Mouse (Mus musculus) thymus, adult 2 months (tissue): ENCODE results near the gene Sltm. TPM values are rescaled to one million over a fixed set of nuclear protein-coding genes. Genes with fewer than 3 reads are reported as not detected.
"Not testable (repeated sequence)": the region's sequence is repeated elsewhere in the genome, so short reads cannot be mapped to it uniquely, and the experiment has no call there.

ENCODE experiments used
- DNase-seq: peaks from one replicate; pipeline ENCODE4 v3.0.0; 2021
- H3K27ac ChIP-seq: fragments of 200-500 bp; 2 replicates; pipeline ENCODE4 v1.5.1; 2012; ENCODE audit warnings: low read length, control low read depth; ENCODE audit not compliant: control insufficient read depth, insufficient read depth
- H3K27me3 ChIP-seq: fragments of 200-500 bp; 2 replicates; pipeline ENCODE4 v1.6.1; 2012; ENCODE audit warnings: mild to moderate bottlenecking, low read length, moderate library complexity, mixed read lengths; ENCODE audit not compliant: control insufficient read depth, insufficient read depth
- H3K36me3 ChIP-seq: fragments of 200-500 bp; 2 replicates; pipeline ENCODE4 v1.6.1; 2012; ENCODE audit warnings: mild to moderate bottlenecking, low read length, moderate library complexity; ENCODE audit not compliant: control insufficient read depth, insufficient read depth
- H3K4me1 ChIP-seq: fragments of 200-500 bp; replicated peaks from 2 replicates; pipeline ENCODE4 v1.6.1; 2012; ENCODE audit warnings: low read length; ENCODE audit not compliant: control insufficient read depth, insufficient read depth
- H3K4me3 ChIP-seq: fragments of 200-500 bp; 2 replicates; pipeline ENCODE4 v1.5.1; 2012; ENCODE audit warnings: mild to moderate bottlenecking, low read length, control low read depth, moderate library complexity; ENCODE audit not compliant: control insufficient read depth, insufficient read depth
- CTCF ChIP-seq: fragments of 200-500 bp; IDR thresholded peaks from 2 replicates; pipeline ENCODE4 v1.5.1; 2012; ENCODE audit warnings: mild to moderate bottlenecking, control low read depth, low read length, moderate library complexity, borderline replicate concordance; ENCODE audit not compliant: control insufficient read depth, poor library complexity, insufficient read depth; ENCODE audit errors: extremely low read depth
- POLR2A ChIP-seq: fragments of 200-500 bp; IDR thresholded peaks from 2 replicates; pipeline ENCODE4 v1.6.1; 2012; ENCODE audit warnings: mild to moderate bottlenecking, low read length, control low read depth, moderate library complexity; ENCODE audit not compliant: control insufficient read depth, poor library complexity, insufficient read depth; ENCODE audit errors: extremely low read depth
- WGBS: fragments of 180-500 bp; shearing (Covaris S2); methylation state at CpG from one replicate; pipeline ENCODE4 v1.1.7; 2018; 5-methylcytosine and 5-hydroxymethylcytosine counted together
- polyA plus RNA-seq: library from polyadenylated mRNA; depleted of rRNA; stranded (reverse); fragments of >200 nt; gene quantifications from 2 replicates; pipeline ENCODE4 v1.2.3, GENCODE M21; 2012

Gene Sltm
- polyA plus RNA-seq, 1 experiment, result 15.7 TPM

DNA sequence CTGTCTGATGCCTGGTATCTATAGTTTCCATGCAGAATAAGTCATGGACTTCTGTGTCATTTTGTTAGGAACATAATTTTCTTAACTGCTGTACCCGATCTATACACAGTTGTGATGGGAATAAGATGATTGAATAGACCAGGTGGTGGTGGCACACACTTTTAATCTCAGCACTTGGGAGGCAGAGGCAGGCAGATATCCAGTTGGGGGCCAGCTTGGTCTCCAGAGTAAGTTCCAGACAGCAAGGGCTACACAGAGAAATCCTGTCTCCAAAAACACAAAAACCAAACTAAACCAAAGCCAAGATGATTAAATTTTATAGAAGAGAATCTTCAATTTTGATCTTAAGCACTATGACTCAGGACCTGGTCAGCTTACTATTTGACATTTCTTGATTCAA lies 2.3 kb downstream of the Sltm start:
- DNase-seq, result no peak
- TF ChIP-seq POLR2A (no peak), CTCF (no peak)
- 85% methylated on average over 1 of the region's 1 CpGs for WGBS
- H3K4me1 ChIP-seq, result no peaks in the 10 kb centered on the region
- H3K27me3 ChIP-seq, result no peaks in the 10 kb centered on the region
- H3K4me3 ChIP-seq, result no peak overlapping the region
- no peak overlapping the region for H3K27ac ChIP-seq
- peaks cover 7% of the 10 kb centered on the region for H3K36me3 ChIP-seq

DNA sequence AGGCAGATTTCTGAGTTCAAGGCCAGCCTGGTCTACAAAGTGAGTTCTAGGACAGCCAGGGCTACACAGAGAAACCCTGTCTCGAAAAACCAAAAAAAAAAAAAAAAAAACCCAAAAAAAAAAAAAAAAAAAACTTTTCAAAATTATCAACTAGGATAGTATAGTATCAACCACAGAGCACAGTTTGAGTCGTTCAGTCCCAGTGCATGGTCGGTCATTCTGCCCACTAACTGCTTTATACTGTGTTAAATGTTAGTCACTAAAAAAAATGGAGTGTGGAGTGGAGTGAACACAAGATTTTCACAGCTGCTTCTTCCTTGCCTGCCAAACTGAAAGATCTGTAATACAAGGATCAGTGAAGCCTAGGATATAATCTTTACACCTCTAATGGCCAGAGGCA lies 4.0 kb downstream of the Sltm start:
- not testable (repeated sequence) for H3K36me3 ChIP-seq, H3K27ac ChIP-seq, H3K27me3 ChIP-seq, H3K4me1 ChIP-seq, DNase-seq, H3K4me3 ChIP-seq
- 92% methylated on average over 3 of the region's 3 CpGs for WGBS

DNA sequence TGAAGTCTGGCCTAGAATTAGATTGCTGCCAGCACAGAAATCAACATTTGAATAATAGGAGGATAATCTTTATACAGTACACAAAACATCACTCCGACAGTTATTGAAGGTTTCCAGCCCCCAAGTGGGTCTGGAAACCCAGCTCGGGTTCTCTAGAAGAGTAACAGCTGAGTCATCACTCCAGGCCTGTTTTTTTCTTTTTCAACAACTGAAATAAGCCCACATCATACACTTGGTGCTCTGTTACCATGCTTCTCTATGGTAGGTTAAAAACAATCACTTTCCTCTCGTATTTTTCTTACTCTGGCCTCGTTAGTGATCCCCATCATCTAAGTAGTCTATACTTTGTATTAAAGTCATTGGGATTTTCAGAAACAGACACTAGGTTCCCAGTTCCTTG lies 5.8 kb downstream of the Sltm start:
- H3K27me3 ChIP-seq, result no peaks in the 10 kb centered on the region
- peaks cover 7% of the 10 kb centered on the region for H3K36me3 ChIP-seq
- no peak overlapping the region for H3K4me3 ChIP-seq
- TF ChIP-seq CTCF (no peak), POLR2A (no peak)
- 61% methylated on average over 4 of the region's 4 CpGs for WGBS
- no peak overlapping the region for H3K27ac ChIP-seq
- H3K4me1 ChIP-seq, result no peaks in the 10 kb centered on the region
- no peak for DNase-seq

DNA sequence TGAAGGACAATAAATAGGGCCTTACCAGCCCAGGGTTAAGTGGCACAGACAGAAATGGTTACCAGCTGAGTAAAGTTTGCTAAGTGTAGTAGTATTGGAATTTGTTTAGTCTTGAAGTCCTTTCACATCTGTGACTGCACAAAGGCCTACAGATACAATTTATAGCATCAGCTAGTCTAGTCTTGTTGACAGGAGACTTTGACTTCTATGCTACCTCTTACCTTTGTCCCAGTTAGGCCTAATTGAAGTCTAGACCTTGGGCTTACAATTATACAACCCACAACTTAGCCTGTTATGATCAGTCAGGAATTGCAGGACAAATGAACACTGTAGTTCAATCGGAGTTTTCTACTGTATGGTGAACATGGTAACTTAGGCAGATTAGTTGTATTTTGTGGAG lies 9.0 kb downstream of the Sltm start:
- 100% methylated on average over 1 of the region's 1 CpGs for WGBS
- no peak for DNase-seq
- TF ChIP-seq CTCF (no peak), POLR2A (no peak)
- H3K27me3 ChIP-seq, result no peaks in the 10 kb centered on the region
- H3K27ac ChIP-seq, result no peak overlapping the region
- H3K4me1 ChIP-seq, result no peaks in the 10 kb centered on the region
- H3K36me3 ChIP-seq, result peaks cover 7% of the 10 kb centered on the region
- H3K4me3 ChIP-seq, result no peak overlapping the region

DNA sequence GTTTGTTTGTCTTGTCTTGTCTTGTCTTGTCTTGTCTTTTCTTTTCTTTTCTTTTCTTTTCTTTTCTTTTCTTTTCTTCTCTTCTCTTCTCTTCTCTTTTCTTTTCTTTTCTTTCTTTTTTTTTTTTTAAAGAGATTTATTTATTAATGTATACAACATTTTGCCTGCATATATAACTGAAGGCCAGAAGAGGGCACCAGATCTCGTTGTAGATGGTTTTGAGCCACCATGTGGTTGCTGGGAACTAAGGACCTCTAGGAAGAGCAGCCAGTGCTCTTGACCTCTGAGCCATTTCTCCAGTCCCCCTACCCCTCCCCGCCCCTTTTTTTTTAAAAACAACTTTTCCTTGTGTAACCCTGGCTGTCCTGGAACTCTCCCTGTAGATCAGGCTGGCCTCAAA lies 9.7 kb downstream of the Sltm start:
- DNase-seq, H3K4me3 ChIP-seq, H3K27ac ChIP-seq, H3K4me1 ChIP-seq, H3K27me3 ChIP-seq, H3K36me3 ChIP-seq: not testable (repeated sequence)
- 99% methylated on average over 2 of the region's 2 CpGs for WGBS

DNA sequence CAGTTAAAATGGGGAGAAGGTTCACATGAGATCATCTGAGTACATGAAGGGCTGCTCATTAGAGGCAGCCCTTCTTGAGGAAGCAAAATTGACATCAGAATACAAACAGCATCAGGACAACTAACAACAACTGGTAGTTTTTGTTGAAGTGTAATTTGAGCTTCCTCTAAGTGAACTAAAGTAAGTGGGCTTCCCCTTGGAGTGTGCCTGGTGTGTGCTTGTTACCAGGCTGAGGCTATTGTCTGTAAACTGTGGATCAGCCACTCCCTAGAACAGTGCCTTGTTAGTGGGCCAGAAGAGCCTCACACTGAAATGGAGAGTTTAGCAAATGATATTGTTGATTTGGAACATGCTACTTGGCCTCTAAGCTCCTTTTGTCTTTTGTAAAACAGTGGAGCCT lies 12.9 kb downstream of the Sltm start:
- Histone ChIP-seq H3K4me1 (no peaks in the 10 kb centered on the region), H3K4me3 (no peak overlapping the region), H3K27me3 (no peaks in the 10 kb centered on the region), H3K27ac (no peak overlapping the region), H3K36me3 (no peaks in the 10 kb centered on the region)
- DNase-seq, result no peak
- TF ChIP-seq POLR2A, result no peak
- TF ChIP-seq CTCF, result no peak

- H3K36me3 ChIP-seq, result no peaks in the 10 kb centered on the region
These were observed 14.2 kb downstream of the Sltm start for GRCm38 (mm10) chr9:70556796-70557195.

More at GRCm38 (mm10) chr9:70556796-70557195, 14.2 kb downstream of the Sltm start:
- TF ChIP-seq POLR2A, result no peak
- TF ChIP-seq CTCF, result no peak
- 92% methylated on average over 5 of the region's 5 CpGs for WGBS
- DNase-seq, result no peak
- Histone ChIP-seq H3K4me1 (no peaks in the 10 kb centered on the region), H3K27ac (no peak overlapping the region), H3K27me3 (no peaks in the 10 kb centered on the region), H3K4me3 (no peak overlapping the region)
